Mouse (Mus musculus) cerebellum, adult (tissue): Measurements from ENCODE around the gene Pnkd.

Source experiments
- ATAC-seq: cut with Nextera tagmentation; 2 replicates; pipeline ENCODE4 v1.9.2; 2017; ENCODE audit warnings: mild to moderate bottlenecking, moderate library complexity, mixed read lengths; ENCODE audit not compliant: insufficient number of reproducible peaks, low FRiP score, low TSS enrichment

Gene Pnkd

GRCm38 (mm10) chr1:74284543-74285160, at the start of gene Pnkd, which contains the start of gene Aamp:
Gene Pnkd (plus strand): TSS chr1:74284930.
Gene Aamp (minus strand): TSS chr1:74284738.
- peak; percentile 91 for ATAC-seq

- peak; percentile 94 for ATAC-seq
Observed at GRCm38 (mm10) chr1:74235938-74236589, 48.7 kb upstream of the Pnkd start, which contains the start of gene Arpc2. Gene Arpc2 (plus strand): TSS chr1:74236084.

- ATAC-seq = peak; percentile 37; the same call in 1 of the 2 replicates
Observed at GRCm38 (mm10) chr1:74236590-74237317, 48.0 kb upstream of the Pnkd start.

GRCm38 (mm10) chr1:74237671-74238070, 47.1 kb upstream of the Pnkd start:
- ATAC-seq = no peak

GRCm38 (mm10) chr1:74238136-74238535, 46.6 kb upstream of the Pnkd start:
- ATAC-seq = no peak

- ATAC-seq = no peak
Observed at GRCm38 (mm10) chr1:74239162-74239561, 45.6 kb upstream of the Pnkd start.

GRCm38 (mm10) chr1:74239618-74240017, 45.1 kb upstream of the Pnkd start:
- ATAC-seq = no peak

GRCm38 (mm10) chr1:74240311-74240710, 44.4 kb upstream of the Pnkd start:
- no peak for ATAC-seq

GRCm38 (mm10) chr1:74240832-74241231, 43.9 kb upstream of the Pnkd start:
- no peak for ATAC-seq

GRCm38 (mm10) chr1:74245525-74245924, 39.2 kb upstream of the Pnkd start:
- ATAC-seq = no peak

- ATAC-seq = no peak
Observed at GRCm38 (mm10) chr1:74248799-74249198, 35.9 kb upstream of the Pnkd start.

GRCm38 (mm10) chr1:74249331-74249980, 35.3 kb upstream of the Pnkd start:
- no peak for ATAC-seq

GRCm38 (mm10) chr1:74250096-74250495, 34.6 kb upstream of the Pnkd start:
- ATAC-seq = no peak

- ATAC-seq = no peak
Observed at GRCm38 (mm10) chr1:74255704-74256345, 28.9 kb upstream of the Pnkd start.

GRCm38 (mm10) chr1:74256782-74257181, 27.9 kb upstream of the Pnkd start:
- no peak for ATAC-seq

GRCm38 (mm10) chr1:74262510-74262909, 22.2 kb upstream of the Pnkd start:
- ATAC-seq = no peak

- no peak for ATAC-seq
Observed at GRCm38 (mm10) chr1:74268750-74269149, 16.0 kb upstream of the Pnkd start.

- ATAC-seq = no peak
Observed at GRCm38 (mm10) chr1:74271659-74272058, 13.1 kb upstream of the Pnkd start.

GRCm38 (mm10) chr1:74275015-74275414, 9.7 kb upstream of the Pnkd start:
- no peak for ATAC-seq

- ATAC-seq = no peak
Observed at GRCm38 (mm10) chr1:74277041-74277440, 7.7 kb upstream of the Pnkd start.
